Mouse (Mus musculus): ENCODE measurements around the gene Col6a3. TPM values are rescaled to one million over a fixed set of nuclear protein-coding genes. Genes with fewer than 3 reads are reported as not detected.

Gene Col6a3
- total RNA-seq, 2 experiments from 2014 or later = 3.4 to 4.3 TPM

DNA sequence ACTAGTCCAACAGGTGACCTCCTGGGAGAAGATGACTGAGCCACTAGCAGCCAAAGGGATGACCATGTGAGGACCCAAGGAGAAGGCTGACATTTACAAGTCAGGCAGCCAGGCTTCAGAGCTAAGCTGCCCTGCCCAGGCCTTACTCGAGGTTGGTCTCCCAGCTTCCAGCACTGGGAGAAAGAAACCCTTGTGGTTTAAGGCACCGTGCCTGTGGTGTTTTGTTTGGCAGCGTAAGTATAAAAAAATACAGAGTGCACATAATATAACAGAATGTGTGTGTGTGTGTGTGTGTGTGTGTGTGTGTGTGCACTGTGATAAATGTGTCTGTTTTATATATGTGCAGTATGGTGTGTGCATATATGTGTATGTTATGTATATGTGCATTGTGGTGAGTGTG lies 43.3 kb downstream of the Col6a3 start:
- no peak for DNase-seq (ENCODE audit: low spot score in 2 of 2)

DNA sequence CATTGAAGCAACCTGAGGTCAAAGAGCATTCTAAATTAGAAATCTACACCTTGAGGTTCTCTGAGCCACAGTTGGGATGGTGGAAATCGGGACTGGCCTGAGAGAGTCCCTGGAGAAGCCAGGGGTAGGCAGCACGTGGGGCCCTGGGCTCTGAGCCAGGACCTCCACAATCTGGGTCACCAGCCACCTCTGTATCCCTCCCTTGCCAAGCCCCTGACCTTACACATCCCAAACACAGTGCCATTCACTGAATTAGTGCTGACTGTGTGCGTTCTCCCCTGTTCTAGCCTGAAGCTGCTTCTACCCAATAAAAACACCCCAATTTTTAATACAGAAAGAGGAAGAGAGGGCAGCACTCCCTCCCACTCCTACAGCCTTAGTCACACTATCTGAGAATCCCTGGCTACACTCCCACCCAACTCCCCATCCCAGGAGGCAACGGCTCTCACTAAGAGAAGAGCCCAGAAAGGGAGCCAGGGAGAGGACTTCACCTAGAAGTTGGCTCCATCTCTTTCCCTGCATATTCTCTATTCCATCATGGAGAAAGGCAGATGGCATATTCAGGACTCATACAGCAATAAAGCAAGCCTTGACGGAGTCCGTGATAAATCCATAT lies 46.4 kb downstream of the Col6a3 start:
- DNase-seq (ENCODE audit: low spot score in 2 of 2) = peak in 1 of 2 experiments; percentile 8

DNA sequence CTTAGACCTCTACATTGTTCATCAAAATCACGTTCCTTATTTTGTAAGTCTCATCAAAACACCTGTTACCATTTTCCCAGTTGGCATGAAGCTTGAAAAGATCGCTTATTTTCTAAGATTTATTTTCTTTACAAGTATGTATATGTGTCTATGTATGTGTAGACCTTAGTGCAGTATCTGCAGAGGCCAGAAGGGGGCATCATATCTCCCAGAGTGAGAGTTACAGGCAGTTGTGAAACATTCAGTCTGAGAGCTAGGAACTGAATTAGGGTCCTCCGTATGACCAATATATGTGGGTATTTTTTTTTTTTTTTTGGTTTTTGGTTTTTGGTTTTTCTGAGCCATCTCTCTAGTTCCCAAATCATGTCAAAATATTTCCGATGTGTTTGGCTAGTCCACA lies 50.4 kb downstream of the Col6a3 start:
- DNase-seq (ENCODE audit: low spot score in 2 of 2) = no peak

DNA sequence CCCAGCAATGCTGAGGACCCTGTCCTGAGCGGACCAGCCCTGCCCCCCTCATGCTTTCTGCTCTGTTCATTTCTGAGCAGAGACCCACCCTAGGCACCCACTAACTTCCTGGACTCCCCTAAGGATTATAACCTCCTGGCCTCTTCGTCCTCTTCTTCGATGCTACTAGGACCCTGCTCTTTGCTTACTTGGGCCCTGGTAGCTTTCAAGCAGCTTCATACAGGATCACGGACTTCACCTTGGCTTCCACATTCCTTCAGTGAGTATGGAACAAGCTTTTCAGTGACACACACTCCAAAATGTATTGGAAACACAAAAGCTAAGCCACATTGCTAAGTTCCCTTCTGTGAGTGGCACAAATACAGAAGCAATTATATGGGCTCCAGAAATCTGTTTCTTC lies 52.8 kb downstream of the Col6a3 start:
- no peak for DNase-seq (ENCODE audit: low spot score in 2 of 2)

DNA sequence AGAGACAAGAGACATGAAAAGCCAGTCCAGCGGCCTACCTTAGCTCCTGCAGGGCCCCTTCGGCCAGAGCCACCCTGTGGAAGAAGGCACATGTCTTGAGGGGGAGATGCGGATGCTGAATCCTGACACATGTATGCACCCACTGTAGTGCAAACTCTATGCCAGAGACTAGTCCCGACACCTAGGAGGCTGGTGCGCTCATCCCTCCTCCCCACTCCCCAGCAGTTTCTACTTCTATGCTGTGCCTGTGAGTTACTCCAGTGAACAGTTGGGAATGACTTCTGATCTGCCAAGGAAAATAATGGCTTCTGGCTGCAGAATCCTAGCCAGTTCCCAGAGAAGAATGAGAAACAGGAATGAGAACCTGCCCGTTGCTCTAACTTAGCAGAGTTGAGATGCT lies 54.3 kb downstream of the Col6a3 start:
- DNase-seq (ENCODE audit: low spot score in 2 of 2) = no peak

DNA sequence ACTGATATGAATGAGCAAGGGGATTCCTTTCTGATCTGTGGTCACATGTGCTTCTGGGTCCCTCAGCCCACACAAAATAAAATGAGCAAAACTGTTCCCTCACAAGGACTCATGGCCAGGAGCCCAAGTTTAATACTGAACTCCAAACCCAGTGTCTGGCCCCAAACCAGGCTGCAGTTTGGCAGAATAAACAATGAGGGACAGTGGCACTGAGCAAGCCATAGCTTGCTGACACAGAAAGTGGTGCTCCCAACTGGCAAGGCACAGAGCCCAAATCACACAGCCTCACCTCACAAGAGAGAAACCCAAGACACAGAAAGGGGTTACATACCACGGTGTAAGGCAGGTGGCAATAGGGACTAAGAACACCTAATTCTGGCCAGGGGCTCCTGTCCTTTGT lies 63.3 kb downstream of the Col6a3 start:
- DNase-seq (ENCODE audit: low spot score in 2 of 2) = no peak

DNA sequence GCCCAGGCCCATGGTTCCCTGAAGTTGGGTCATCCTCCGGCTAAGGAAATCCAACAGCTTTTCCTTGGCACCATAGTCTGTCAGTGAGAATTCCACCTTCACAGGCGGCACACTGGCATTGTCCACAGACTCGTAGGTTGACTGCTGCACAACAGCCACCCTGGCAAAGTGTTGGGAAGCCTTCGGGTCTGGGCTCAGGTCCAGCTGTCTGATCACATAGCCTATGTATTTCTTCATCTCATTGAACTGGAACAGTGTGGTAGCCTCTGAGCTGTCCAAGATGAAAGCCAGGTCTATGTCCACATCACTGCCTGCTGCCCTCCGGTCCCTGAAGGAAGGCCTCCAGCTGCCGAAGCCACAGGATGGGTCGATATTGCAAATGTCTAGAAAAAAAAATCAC lies 64.7 kb downstream of the Col6a3 start:
- DNase-seq (ENCODE audit: low spot score in 2 of 2) = no peak

DNA sequence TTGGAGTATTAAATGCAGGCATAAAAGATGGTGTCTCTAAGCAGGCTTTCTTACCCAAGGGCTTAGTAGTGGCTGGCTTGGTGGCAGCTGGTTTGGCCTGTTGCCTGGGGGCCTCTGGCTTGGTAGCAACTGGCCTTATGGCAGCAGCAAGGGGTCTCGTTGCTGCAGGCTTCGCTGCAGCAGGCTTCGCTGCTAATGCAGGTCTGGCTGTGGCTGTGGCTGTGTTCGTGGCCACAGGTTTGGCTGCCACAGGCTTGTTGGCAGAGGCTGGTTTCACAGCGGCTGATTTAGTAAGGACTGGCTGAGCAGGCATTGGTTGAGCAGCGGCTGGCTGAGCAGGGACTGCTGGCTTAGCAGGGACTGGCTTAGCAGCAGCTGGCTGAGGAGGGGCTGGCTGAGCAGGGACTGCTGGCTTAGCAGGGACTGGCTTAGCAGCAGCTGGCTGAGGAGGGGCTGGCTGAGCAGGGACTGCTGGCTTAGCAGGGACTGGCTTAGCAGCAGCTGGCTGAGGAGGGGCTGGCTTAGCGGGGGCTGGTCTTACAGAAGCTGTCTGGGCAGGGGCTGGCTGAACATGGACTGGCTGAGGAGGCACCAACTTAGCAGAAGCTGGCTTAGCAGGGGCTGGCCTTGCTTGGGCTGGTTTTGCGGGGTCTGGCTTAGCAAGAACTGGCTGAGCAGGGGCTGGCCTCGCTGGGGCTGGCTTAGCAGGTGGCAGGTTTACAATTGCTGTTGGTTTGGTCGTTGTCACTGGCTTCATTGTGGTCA lies 68.1 kb downstream of the Col6a3 start:
- peak in 1 of 2 experiments; percentile 11 for DNase-seq (ENCODE audit: low spot score in 2 of 2)

DNA sequence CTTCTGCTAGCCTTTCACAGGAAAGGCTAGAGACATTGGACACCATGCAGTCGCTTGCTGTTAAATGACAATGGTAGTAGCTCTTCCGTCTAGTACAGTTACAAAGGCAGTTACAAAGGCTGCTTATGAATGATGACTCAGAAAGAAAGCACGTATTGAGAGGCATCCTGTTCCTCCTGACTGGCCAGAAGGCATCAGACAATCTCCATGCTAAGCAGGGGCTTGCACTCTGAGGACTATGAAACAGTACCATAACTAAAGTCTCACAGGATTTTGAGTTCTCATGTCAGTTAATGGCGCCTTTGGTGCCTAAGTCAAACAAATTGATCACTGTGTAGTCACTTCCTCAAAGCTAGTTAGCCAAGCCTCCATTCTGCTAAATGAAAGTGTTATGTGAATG lies 72.6 kb downstream of the Col6a3 start:
- no peak for DNase-seq (ENCODE audit: low spot score in 2 of 2)

DNA sequence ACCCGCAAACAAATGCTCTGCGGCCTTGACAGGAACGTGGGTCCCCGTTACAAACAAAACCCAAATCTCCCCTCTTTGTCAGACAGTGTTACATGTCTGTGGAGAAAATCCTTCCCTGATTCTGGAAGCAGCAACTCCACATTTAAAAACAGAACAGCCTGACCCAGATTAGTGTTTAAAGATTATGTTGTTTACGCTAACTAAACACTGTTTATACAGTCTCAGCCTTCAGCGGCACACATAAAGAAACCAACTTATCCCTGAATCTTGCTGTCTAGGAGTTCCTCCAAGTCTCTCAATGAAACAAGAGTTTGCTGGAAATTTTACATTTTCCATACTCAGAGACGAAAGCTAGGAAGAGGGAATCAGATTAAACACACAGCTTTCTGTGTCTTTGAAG lies 73.7 kb downstream of the Col6a3 start:
- DNase-seq (ENCODE audit: low spot score in 2 of 2) = no peak

DNA sequence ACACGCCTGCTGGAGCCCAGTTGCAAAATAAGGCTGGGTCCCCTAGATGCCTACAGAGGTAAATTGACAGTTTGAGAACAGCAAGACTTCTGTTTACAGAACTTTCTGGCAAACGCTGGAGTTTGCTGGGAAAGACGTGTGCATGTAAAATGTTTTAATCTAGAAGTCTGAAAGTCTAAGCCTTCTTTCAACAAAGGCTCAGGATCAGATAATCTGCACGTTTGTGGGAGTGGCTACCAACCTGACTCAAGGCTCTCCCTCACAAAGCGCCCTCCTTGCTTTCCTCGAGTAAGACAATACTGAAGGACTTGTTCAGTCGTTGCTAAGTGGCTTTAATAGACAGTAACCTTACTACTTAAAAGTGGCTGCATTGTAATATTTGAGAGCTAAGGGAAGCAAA lies 74.5 kb downstream of the Col6a3 start:
- no peak for DNase-seq (ENCODE audit: low spot score in 2 of 2)

DNA sequence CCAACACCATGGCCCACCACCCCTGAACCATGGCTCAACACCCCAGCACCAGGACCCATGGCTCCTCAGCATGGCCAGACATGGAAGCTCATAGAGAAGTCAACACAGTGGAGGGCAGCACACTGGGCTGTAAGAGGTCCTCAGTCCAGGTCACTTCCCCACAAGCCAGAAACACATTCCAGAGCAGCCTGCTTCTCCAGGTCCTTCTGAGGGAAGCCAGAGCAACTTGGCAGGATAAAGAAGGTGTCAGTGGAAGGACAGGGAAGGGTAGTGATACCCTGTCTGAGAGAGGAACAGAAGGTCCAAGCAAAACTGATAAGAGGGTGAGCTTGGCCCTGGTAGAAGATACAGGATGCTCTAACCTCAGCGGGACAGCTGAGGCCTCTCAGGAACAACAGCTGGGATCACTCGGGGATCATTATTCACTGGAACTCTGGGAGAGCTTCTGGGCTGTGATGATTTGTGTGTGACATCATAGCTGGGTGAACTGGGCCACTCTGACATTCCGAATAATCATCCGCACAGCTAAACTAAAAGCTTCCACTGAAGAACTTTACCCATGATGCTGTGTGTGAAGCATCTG lies 85.6 kb downstream of the Col6a3 start:
- no peak for DNase-seq (ENCODE audit: low spot score in 2 of 2)

DNA sequence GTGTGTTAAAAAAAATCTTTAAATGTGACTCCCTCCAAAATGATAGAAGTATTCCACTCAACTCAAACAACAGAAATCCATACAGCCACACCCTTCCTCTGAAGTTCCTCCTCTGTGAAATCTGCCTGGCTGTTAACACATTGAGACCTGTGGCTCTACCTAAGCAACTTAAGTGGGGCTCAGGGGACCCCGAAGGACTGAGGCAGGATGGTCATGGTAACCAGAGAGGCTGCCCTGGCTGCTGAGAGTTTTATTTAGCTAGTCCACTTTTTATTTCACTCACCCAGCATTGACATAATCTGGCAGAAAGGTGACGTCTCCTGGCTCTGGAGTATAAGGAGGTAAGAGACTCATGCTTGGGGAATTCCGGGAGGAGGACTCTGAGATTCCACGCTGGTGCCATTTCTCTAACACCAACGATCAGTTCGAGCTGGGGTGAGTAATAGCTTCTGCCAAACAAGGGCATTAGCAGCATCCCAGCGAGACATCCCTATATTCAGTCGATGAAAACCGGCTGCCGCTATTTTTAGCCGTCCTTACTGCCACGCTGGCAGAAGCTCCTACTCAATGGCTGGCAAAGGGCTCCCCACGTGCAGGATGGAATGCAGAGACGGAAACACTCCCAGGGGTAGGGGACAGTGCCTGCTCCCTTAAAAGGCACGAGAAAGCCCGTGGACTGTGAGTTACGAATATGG lies 89.8 kb downstream of the Col6a3 start:
- DNase-seq (ENCODE audit: low spot score in 2 of 2) = peak in 1 of 2 experiments; percentile 30

DNA sequence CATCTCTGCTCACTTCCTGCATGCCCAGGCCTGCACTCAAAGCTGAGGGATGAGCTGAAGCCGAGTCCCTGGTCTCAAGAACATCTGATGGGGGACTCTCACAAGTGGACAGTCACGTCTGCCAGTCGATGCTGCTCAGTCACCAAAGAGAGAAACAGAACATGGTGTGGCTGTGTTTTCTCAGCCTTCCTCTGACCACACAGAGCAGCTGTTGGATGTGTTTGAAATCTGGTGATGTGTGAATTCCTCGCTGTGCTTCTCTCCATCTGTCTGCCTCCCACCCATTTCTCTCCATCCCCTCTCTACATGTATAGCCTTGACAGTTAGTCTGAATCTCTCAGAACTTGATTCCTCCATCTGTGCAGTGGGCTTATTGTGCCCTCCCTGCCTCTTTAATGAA lies 92.5 kb downstream of the Col6a3 start:
- DNase-seq (ENCODE audit: low spot score in 2 of 2) = peak; percentile 37 to 39

DNA sequence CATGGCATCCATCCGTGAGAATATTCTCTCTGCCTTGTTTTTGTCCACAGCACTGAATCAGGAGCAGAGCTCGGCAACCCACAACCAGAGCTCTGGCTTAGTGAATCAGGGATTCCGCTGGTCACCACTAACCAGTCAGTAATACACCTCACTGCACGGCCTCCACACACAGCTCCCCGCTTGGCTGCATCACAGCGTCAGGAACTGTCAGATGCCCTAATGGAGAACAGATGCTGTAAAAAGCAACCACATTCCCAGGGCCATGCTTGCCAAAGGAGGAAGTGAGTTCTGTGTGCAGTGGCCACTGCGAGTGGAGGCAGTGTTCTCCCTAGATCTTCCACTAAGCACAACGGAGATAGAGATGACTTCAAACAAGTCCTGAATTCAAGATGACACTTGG lies 93.6 kb downstream of the Col6a3 start:
- no peak for DNase-seq (ENCODE audit: low spot score in 2 of 2)

DNA sequence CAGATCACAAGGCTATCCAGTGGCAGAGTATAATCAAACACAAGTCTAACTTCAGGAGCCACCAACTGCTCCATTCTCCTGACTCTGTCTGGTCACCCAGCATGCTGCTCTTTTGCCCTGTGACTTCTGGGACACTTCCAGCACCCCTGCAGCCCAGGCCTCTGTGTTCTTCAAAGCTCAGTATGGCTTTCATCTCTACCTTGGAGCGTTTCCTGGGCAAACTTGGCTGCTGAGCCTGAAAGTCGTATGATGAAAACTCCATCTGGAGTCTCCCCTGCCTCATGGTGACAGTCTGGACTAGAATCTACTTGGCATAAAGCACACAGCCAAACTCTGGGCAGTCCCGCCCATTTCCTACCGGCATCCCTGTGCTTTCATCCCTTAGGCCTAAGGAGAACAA lies 95.2 kb downstream of the Col6a3 start:
- peak; percentile 31 to 58 for DNase-seq (ENCODE audit: low spot score in 2 of 2)

DNA sequence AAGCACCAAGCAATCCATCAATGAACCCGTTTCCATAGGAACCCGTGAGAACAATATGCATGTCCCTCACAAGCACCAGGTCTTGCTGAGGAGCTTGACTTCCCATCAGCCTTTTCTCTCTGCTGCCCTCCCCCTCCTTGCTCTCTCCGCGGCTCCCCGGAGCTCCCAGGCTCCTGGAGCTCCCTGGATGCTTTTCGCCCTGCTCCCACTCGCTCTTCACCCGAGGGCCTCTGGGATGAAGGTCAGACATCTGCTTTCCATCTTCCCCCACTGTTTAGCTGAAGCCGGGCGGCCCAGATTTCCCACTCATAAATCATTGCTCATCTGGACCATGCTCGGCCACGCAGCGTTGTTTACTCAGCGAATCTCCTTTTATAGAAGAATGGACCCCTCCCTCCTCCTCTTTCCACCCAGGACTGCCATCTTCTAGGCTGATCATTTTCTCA lies 99.8 kb downstream of the Col6a3 start:
- DNase-seq (ENCODE audit: low spot score in 2 of 2) = peak; percentile 17 to 52

DNA sequence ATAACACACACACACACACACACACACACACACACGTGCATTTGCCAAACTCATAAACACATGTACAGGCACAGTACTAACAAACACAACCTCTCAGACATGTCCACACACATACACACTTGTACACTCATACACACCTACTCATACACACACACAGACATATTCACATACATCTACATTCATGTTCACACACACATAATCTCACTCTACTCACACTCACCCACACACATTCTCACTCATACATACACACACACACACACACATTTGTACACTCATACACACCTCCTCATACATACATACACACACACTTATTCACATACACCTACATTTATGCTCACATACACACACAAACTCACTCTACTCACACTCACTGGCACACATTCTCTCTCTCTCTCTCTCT lies 100.3 kb downstream of the Col6a3 start:
- DNase-seq (ENCODE audit: low spot score in 2 of 2) = no peak

DNA sequence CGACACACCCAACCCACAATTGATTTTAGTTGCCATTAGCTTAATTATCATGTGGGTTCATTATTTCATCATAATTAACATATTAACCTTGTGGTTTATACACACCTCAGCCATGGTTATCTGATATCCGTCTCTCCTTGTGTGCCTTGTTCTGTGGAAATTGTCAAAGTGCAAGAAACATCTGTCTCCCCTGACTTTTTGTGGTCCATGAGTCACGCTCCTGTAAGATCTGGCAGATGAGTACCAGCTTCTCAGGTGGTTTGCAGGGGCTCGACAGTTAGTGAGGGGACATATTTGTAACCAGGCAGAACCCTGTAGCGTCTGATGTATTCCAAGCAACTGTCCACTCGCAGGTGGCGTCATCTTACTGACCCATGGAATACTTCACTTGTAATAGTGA lies 101.1 kb downstream of the Col6a3 start:
- DNase-seq (ENCODE audit: low spot score in 2 of 2) = no peak

DNA sequence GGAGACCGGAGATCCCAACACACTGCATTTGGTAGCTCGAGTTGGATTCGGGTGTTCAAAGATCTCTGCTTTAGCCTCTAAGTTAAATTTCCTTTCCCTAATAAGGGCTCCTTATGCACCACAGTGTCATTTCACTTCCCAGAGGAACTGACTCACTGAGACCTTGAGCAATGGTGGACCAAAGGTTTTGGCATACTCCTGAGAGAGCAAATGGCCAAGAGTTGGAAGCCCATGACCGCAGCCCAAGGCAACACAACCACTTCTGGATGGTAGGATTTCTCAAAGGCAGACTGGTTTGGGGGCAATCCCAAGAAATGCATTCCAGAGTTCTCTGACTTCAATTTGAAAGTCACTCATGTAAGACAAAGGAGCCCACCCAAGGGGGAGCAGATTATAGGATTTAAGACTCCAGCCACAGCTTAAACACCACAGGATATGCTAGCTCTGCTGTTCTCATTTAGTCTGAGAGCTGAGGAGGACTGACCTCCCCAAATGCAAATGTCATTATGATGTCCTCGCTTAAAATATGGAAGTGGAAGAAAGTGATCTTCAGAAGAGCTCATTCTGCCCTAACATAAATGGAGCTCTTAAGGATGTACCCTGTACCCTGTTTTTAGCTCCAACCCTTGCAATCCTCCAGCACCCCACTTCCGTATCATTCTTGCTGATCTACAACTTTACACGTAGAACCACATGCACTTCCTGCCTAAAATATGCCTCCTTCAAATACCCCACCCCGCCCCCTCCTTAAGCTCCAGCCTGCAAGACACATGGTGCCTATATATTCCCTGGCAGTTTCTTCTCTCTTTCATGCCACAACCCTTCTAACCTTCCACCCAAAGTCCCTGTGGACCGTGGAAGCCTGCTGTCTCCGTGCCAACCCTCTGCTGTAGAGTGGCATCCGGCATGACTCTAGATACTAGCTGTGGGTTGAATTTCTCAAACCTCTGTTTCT lies 103.3 kb downstream of the Col6a3 start:
- no peak for DNase-seq (ENCODE audit: low spot score in 2 of 2)

DNA sequence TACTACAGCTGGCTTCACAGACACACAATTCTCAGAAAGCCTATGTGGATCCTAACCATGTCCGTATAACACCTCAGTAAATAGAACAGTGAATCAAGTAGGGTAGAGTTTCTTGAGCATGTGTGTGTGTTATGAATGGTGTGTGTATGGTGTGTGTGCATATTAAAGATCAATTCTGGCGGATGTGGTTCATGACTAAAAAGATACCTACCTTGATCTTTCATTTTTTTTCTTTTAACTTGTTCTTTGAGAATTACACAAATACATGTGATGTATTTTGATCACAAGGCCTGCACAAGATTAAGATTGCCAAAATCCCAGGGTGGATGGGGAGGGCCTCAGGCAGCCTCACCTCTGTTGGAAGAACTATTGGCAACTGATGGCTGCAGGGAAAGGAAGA lies 104.9 kb downstream of the Col6a3 start:
- DNase-seq (ENCODE audit: low spot score in 2 of 2) = no peak
